Mouse (Mus musculus): ENCODE data around the gene Gzf1. TPM values are rescaled to one million over a fixed set of nuclear protein-coding genes. Genes with fewer than 3 reads are reported as not detected.

Gene Gzf1
- total RNA-seq, 1 experiment from 2014 or later: 36.0 TPM

DNA sequence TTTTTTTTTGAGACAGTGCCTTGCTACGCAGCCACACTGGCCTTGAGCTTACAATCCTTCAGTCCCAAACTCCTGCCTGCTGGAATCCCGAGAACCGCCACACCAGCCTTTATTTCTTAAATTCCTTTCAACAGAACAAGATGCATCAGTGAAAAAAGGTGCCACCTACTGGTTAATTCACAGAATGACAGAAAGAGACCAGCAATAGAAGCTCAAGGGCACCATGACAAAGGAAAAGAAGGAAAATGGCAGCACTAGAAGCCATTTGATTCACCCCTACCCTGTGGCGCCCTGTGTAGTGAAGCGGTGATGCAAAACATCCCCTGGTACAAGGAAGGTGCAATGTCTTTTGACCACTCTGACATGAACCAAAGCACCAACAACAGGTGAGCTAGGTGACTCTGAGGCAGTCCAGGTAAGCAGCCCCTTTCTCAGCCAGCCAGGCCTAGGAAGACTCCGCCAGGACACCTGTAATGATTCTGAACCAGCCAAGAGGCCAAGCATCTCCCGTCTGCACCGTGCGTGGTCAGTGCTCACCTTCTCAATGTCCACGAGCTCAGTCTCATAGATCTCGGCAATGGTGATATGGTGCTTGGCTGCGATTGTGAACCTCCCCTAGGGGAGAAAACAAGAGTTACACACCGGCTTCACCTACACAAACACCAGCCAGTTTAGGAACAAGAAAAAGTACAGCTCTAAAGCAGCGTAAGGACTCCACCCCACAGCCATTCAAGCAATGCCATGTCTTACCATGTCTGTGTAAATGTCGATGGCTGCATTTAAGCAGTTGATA, 25.8 kb downstream of the Gzf1 start:
- DNase-seq: no peak

DNA sequence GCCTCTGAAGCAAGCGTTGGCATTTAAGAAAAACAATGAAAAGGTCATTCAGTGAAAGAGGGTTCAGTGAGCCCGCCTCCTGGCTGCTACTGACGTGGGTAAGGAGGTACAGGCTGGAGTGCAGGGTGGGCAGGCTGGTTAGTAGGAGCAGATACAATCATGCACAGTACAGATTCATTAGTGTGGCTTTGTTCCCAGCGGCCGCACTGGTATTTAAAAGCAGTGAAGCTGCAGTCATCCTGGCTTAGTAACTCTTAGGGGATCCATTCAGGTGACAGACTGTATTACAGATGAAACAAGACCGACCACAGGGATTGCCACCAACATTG, 26.3 kb downstream of the Gzf1 start:
- DNase-seq: no peak

DNA sequence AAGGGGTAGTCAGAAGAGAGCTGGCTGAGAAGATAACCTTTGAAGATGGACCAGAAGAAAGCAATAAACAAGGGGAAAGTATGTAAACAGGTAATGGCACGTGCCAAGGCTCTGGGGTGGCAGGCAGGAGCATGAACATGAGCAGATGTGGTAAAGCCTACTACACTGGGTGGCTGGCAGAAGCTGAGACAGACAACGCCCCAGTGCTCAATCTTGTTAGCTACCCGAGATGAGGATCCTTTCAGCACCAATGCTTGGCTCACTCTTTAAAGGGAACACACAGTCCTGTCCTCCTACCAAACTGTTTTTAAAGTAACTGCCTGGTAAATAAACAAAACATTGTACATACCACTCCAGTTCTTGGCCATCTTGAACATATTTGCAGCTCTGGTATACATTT, 31.5 kb downstream of the Gzf1 start:
- no peak for DNase-seq

DNA sequence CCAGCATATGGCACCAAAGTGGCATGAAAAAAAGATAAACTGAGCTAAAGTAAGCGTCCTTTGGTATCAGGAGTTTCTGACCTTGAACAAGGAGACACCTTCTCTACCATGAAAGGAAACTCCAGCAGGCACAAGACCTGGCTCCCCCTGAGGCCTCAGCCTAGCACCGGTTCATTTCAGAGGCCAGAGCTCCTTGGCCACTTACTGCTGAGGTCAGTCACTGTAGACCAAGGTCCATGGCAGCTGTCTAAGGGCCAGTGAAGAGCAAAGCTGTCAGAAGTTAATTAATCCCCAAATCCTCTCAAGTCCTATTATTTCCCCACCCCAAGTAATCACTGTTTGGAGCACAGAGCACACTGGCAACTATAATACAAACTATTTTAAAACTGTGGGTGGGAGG, 36.2 kb downstream of the Gzf1 start:
- no peak for DNase-seq

DNA sequence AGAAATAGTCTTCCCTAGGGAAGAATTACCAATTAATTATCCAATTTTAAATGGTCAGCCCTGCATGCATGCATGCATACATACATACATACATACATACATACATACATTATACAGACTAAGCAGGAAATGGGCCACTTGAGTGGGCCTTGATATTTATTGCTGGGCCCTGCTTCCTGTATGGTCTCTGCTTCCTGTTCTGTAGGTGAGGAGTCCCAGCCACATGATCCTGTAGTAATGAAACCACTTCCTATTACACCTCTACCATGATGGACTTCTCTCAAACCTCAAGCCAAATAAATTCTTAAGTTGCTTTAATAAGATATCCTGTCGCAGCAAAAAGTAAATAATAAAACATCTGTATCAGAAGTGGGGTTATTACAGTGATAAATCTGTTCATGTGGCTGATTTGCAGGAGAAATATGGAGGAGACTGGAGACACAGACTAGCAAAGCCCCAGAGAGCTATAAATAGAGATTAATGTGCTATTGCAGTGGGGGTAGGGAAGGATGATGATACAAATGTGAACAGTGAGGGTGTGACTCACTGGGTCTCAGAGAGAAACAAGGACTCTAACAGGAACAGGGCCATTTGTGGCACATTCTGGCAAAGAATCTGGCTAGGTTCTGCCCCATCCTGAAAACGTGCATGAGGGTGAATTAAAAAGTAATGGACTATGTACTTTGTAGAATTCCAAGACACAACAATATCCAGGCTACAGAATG, 38.6 kb downstream of the Gzf1 start:
- DNase-seq: no peak

DNA sequence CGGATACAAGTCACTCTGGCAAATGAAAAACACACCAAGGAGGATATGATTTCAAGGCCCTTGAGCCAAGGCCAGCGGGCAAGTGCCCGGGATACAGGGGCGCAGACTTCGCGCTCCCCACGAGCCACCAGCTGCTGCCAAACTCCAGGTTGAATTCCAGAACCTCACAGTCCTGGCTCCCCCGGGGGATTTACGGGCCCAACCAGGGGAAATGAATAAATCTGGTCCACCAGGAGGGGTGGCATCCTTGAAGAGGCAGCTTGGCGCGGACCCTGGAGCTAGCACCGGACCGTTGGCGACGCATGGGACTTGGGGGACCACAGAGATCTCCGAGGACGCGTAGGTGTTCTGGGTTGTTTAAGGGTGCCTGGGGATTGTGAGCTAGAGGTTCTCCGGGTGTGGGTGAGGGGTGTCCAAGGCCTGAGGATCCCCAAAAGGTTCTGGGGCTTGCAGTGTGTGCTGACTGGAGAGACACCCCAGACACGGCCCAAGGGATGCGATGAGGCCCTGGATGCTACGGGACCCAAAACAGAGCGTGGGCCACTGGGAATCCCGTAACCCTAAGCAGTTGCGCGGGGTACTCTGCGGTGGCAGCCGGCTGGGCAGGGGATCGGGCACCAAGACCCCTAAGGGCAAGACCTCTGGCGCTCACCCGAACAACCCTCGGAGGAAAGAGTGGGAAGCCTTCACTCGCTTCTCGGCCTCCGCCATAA, 50.9 kb downstream of the Gzf1 start:
- peak; percentile 55 for DNase-seq

DNA sequence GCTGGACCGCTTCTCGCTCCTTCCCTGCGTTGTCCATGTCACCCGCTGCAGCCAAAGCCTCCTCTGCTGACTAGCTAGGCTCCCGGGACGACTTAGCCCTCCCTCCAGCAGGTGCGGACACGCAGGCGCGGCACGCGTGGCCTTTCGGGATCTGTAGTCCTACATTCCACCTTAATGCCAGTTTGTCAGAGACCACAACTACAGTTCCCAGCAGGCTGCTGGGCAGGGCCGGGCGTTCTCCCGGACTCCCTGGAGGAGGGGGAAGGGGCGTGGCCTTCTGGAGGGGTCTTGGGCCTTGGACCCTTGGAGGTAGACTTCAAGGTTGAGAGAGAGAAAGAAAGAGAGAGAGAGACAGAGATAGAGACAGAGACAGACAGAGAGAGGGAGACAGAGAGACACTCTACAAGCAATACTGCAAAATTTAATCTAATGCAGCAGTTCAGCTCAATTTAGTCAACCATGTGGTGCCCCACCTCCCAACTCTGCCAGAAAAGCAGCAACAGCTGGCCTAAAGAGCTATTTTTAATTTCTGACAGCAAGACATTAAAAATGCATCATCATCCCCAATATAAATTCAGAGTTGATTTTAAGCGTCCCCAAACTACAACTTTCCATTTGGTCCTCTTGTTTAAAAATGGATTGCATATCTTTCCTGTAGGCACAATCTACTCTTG, 51.6 kb downstream of the Gzf1 start, which contains the start of gene Napb:
TSS of gene Napb (minus strand) at position 141 of the 674 bp plus-strand sequence.
- DNase-seq: peak; percentile 94

Other genes starting within 250 kb of the Gzf1 start
- 26.4 and 29.0 TPM in 2 replicates for gene Cd93, start 237.5 kb upstream of the Gzf1 start, total RNA-seq (2021)
- gene Nxt1, start 8.4 kb upstream of the Gzf1 start, total RNA-seq (2021): 22.6 and 25.7 TPM in 2 replicates
- 6.6 and 8.7 TPM in 2 replicates for gene Napb, start 51.4 kb downstream of the Gzf1 start, total RNA-seq (2021)
- gene Cstl1, start 69.3 kb downstream of the Gzf1 start, total RNA-seq (2021): 0.52 TPM in 1 of 2 replicates, not detected in the other
- not detected in 2 replicates for gene Cst11, start 90.5 kb downstream of the Gzf1 start, total RNA-seq (2021)
- not detected in 2 replicates for gene 8030411F24Rik, start 101.0 kb downstream of the Gzf1 start, total RNA-seq (2021)
- gene Cst12, start 108.3 kb downstream of the Gzf1 start, total RNA-seq (2021): not detected in 2 replicates
- 172 and 207 TPM in 2 replicates for gene Cst8, start 117.8 kb downstream of the Gzf1 start, total RNA-seq (2021)
- gene Cst13, start 139.1 kb downstream of the Gzf1 start, total RNA-seq (2021): 0.58 TPM in 1 of 2 replicates, not detected in the other
- gene Cst9, start 154.1 kb downstream of the Gzf1 start, total RNA-seq (2021): not detected in 2 replicates
- 1.2 TPM in 1 of 2 replicates, not detected in the other for gene 9230104L09Rik, start 184.0 kb downstream of the Gzf1 start, total RNA-seq (2021)
- 728 and 742 TPM in 2 replicates for gene Cst3, start 194.7 kb downstream of the Gzf1 start, total RNA-seq (2021)